Mouse (Mus musculus): ENCODE measurements at regions not wholly inside any gene's neighbourhood (a gene's known extent, or its start where the extent isn't known, plus 50 kb on each side); places are given as distances from the start of the nearest gene placed in this dataset.

GRCm38 (mm10) chr1:154120693-154121092 is 80.3 kb upstream of the Zfp648 start:
- Histone ChIP-seq H3K27ac (no peak overlapping the region), H3K36me3 (replicated peaks; ENCODE audit: control insufficient read depth, insufficient read depth, low read depth) (no peaks in the 10 kb centered on the region), H3K9me3 (ENCODE audit: control insufficient read depth, low read length) (no peaks in the 10 kb centered on the region), H3K4me2 (ENCODE audit: low read depth) (no peak overlapping the region), H3K4me1 (replicated peaks; ENCODE audit: control insufficient read depth in 2 of 2, insufficient read depth in 2 of 2, low read length in 1 of 2) (peaks cover 0 to 13% of the 10 kb centered on the region in 2 experiments; a peak in 3 of 4 replicates), H3K9ac (replicated peaks) (no peak overlapping the region), H3K4me3 (ENCODE audit: insufficient read depth in 1 of 2, low read depth in 2 of 2, low read length in 2 of 2) (no peak overlapping the region), H3K27me3 (ENCODE audit: control insufficient read depth, insufficient read depth, low read length) (no peaks in the 10 kb centered on the region)
- no peak for ATAC-seq (ENCODE audit: insufficient read depth)
- no peak for TF ChIP-seq CTCF (IDR thresholded peaks at IDR 0.05; ENCODE audit: low read depth)
- no peak for TF ChIP-seq EP300 (IDR thresholded peaks at IDR 0.05; ENCODE audit: low read depth)
- WGBS (ENCODE audit: insufficient replicate concordance) = 15% methylated on average over 1 of the region's 1 CpGs
- no peak for DNase-seq (ENCODE audit: low read depth in 3 of 3, low spot score in 3 of 3)

- Histone ChIP-seq H3K36me3 (replicated peaks; ENCODE audit: control insufficient read depth, insufficient read depth, low read depth) (no peaks in the 10 kb centered on the region), H3K4me3 (ENCODE audit: insufficient read depth in 1 of 2, low read depth in 2 of 2, low read length in 2 of 2) (no peak overlapping the region), H3K27ac (no peak overlapping the region), H3K9ac (replicated peaks) (no peak overlapping the region), H3K4me1 (replicated peaks; ENCODE audit: control insufficient read depth in 2 of 2, insufficient read depth in 2 of 2, low read length in 1 of 2) (no peaks in the 10 kb centered on the region), H3K9me3 (ENCODE audit: control insufficient read depth, low read length) (no peaks in the 10 kb centered on the region), H3K4me2 (ENCODE audit: low read depth) (no peak overlapping the region), H3K27me3 (ENCODE audit: control insufficient read depth, insufficient read depth, low read length) (no peaks in the 10 kb centered on the region)
- TF ChIP-seq CTCF (IDR thresholded peaks at IDR 0.05; ENCODE audit: low read depth) (no peak), EP300 (IDR thresholded peaks at IDR 0.05; ENCODE audit: low read depth) (no peak)
- no peak for DNase-seq (ENCODE audit: low read depth in 3 of 3, low spot score in 3 of 3)
- no peak for ATAC-seq (ENCODE audit: insufficient read depth)
Observed at GRCm38 (mm10) chr1:154124981-154125380, 76.0 kb upstream of the Zfp648 start.

DNA sequence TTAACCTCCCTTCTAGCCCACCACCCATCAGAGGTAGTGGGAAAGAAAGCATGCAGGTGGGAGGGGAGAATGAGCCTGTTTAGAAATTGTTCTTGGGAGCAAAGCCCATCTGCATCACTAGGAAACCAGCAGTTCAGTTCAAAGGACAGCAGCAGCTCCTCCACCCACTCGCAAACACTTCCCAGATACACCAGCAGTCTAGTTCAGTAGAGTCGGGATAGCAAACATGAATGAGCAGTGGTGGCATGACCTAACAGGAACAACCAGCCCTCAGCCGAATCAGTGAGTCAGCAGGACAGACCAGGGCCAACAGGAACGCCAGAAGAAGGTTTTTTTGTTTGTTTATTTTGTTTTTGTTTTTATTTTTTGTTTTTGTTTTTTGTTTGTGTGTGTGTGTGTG is 74.5 kb upstream of the Zfp648 start:
- DNase-seq (ENCODE audit: low read depth in 3 of 3, low spot score in 3 of 3) (no peak), ATAC-seq (ENCODE audit: insufficient read depth) (no peak)
- Histone ChIP-seq H3K9me3 (ENCODE audit: control insufficient read depth, low read length) (no peaks in the 10 kb centered on the region), H3K36me3 (replicated peaks; ENCODE audit: control insufficient read depth, insufficient read depth, low read depth) (no peaks in the 10 kb centered on the region), H3K27ac (no peak overlapping the region), H3K4me1 (replicated peaks; ENCODE audit: control insufficient read depth in 2 of 2, insufficient read depth in 2 of 2, low read length in 1 of 2) (no peaks in the 10 kb centered on the region), H3K9ac (replicated peaks) (no peak overlapping the region), H3K4me2 (ENCODE audit: low read depth) (no peak overlapping the region), H3K27me3 (ENCODE audit: control insufficient read depth, insufficient read depth, low read length) (no peaks in the 10 kb centered on the region), H3K4me3 (ENCODE audit: insufficient read depth in 1 of 2, low read depth in 2 of 2, low read length in 2 of 2) (no peak overlapping the region)
- 34% methylated on average over 4 of the region's 4 CpGs for WGBS (ENCODE audit: insufficient replicate concordance)
- no peak for TF ChIP-seq EP300 (IDR thresholded peaks at IDR 0.05; ENCODE audit: low read depth)
- TF ChIP-seq CTCF (IDR thresholded peaks at IDR 0.05; ENCODE audit: low read depth) = no peak

DNA sequence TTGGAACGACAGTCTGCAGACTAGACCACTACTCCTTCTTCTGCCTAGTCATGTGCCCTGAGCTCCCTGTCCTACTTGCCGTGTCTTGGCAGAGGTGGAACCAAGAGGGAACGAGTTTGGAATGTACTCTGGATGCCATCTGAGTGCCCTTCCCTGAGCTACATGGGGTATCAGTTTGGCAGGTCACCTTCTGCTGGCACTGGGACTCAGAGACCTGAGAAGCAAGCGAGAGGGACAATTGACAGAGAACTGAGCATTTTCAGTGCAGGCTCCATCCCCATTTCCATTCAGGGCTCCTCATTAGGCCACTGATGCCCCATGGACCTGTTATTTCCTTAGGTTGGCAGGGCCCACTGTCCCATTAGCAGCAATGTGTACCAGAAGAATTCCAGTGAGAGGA is 61.5 kb upstream of the Zfp648 start:
- DNase-seq (ENCODE audit: low read depth in 3 of 3, low spot score in 3 of 3) = no peak
- Histone ChIP-seq H3K4me2 (ENCODE audit: low read depth) (no peak overlapping the region), H3K4me1 (replicated peaks; ENCODE audit: control insufficient read depth in 2 of 2, insufficient read depth in 2 of 2, low read length in 1 of 2) (no peaks in the 10 kb centered on the region), H3K9ac (replicated peaks) (no peak overlapping the region), H3K27ac (no peak overlapping the region), H3K4me3 (ENCODE audit: insufficient read depth in 1 of 2, low read depth in 2 of 2, low read length in 2 of 2) (no peak overlapping the region), H3K27me3 (ENCODE audit: control insufficient read depth, insufficient read depth, low read length) (no peaks in the 10 kb centered on the region), H3K36me3 (replicated peaks; ENCODE audit: control insufficient read depth, insufficient read depth, low read depth) (no peaks in the 10 kb centered on the region), H3K9me3 (ENCODE audit: control insufficient read depth, low read length) (no peaks in the 10 kb centered on the region)
- TF ChIP-seq CTCF (IDR thresholded peaks at IDR 0.05; ENCODE audit: low read depth) (no peak), EP300 (IDR thresholded peaks at IDR 0.05; ENCODE audit: low read depth) (no peak)
- WGBS (ENCODE audit: insufficient replicate concordance) = 50% methylated on average over 4 of the region's 4 CpGs
- ATAC-seq (ENCODE audit: insufficient read depth) = no peak

GRCm38 (mm10) chr1:154143691-154144090 is 57.3 kb upstream of the Zfp648 start:
- Histone ChIP-seq H3K9me3 (ENCODE audit: control insufficient read depth, low read length) (no peaks in the 10 kb centered on the region), H3K27ac (no peak overlapping the region), H3K4me2 (ENCODE audit: low read depth) (no peak overlapping the region), H3K4me3 (ENCODE audit: insufficient read depth in 1 of 2, low read depth in 2 of 2, low read length in 2 of 2) (no peak overlapping the region), H3K27me3 (ENCODE audit: control insufficient read depth, insufficient read depth, low read length) (no peaks in the 10 kb centered on the region), H3K9ac (replicated peaks) (no peak overlapping the region), H3K36me3 (replicated peaks; ENCODE audit: control insufficient read depth, insufficient read depth, low read depth) (no peaks in the 10 kb centered on the region), H3K4me1 (replicated peaks; ENCODE audit: control insufficient read depth in 2 of 2, insufficient read depth in 2 of 2, low read length in 1 of 2) (peaks cover 0 to under 1% of the 10 kb centered on the region in 2 experiments; a peak in 1 of 4 replicates)
- TF ChIP-seq EP300 (IDR thresholded peaks at IDR 0.05; ENCODE audit: low read depth) (no peak), CTCF (IDR thresholded peaks at IDR 0.05; ENCODE audit: low read depth) (no peak)
- WGBS (ENCODE audit: insufficient replicate concordance) = 52% methylated on average over 1 of the region's 1 CpGs
- DNase-seq (ENCODE audit: low read depth in 3 of 3, low spot score in 3 of 3) (no peak), ATAC-seq (ENCODE audit: insufficient read depth) (no peak)
